In the genomic region with DNA sequence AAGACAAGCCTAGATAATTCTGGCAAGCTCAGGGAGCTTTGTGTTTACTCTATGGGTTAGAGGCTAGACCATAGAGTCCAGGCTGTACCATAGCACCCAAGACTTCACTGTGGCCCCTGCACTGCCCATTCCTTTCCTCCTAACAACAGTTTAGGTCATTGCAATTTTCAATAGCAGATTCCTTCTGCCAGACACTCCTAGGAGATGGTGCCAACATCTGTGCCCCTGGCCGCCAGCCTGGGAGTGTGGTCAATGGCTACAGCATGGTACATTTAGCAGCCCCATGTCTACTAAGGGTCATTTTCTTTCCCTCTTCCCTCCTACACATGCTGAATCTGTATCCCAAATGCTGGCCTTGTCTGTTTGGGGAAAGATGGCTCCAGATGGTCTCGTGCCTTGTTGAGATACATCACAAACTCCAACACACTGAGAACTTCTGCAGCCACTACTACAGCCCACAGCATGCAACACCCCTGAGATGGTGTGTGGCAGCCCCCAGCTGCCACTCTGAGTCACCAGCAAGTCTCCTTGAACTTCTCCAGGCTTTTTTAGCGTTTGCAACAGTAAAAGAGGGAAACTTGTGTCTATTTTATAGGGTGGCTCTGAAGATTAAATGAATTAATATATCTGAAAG, we compare ENCODE assay signal across 8 mouse cellular contexts.
"Had no signal": no experiment of that assay in that cellular context is flagged by ENCODE, and none has a peak within 500 bp of the region (broad histone marks: within the 10 kb centered on the region; RNA-seq: fewer than 3 reads in every experiment).

No protein-coding gene starts in this region.

- DNase-seq: kidney, adult 11 months; kidney, adult 8-10 months; kidney, postnatal 10 days; kidney, postnatal 36 days; liver, postnatal 0 days; right cerebral cortex, postnatal 14 days; spleen, adult 18-20 months; thymus, postnatal 25 days had no signal
